Mouse (Mus musculus) left cerebral cortex, postnatal 36 days (tissue): ENCODE measurements around the gene Ago3. TPM values are rescaled to one million over a fixed set of nuclear protein-coding genes. Genes with fewer than 3 reads are reported as not detected.

ENCODE experiments used
- DNase-seq, 2 experiments: peaks; one replicate each; pipeline ENCODE4 v3.0.0; 2021 to 2022; ENCODE audit warnings: low spot score in 2 of 2, mixed read lengths in 1 of 2
- intact Hi-C: fragments of 180-260 bp; cut with DNase I; formaldehyde crosslinking; loops from one replicate; pipeline ENCODE4 v1.15.1; 2025
- total RNA-seq, 2 experiments: library from RNA; stranded (reverse); gene quantifications; 2 replicates each; pipeline ENCODE4 v1.2.3; 2021

The Ago3 gene
- total RNA-seq, 2 experiments from 2014 or later = 23.7 to 43.1 TPM

DNA sequence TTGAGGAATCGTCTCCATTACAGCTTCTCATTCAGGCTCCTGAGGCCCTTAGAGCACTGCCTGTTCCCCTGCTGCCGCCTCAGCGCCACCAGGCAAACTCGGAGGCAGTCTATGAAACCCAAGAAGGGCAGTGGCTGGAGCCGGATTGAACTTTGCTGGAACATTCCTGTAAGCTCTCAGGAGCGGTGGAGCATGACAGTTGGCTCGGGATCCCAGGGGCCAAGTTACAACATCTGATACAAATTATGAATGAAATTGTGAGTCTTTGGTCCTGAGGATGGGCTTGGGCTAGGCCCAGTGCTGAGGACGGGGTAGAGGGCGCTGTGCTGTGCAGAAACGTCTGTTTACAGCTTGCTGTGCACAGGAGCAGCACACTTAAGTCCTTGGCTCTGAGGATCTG is 115.0 kb downstream of the Ago3 start:
- DNase-seq = no peak
- intact Hi-C loops = loop anchor here (5.0 kb wide), 1 partner anchor 47 kb away; no protein-coding TSS in a partner anchor

DNA sequence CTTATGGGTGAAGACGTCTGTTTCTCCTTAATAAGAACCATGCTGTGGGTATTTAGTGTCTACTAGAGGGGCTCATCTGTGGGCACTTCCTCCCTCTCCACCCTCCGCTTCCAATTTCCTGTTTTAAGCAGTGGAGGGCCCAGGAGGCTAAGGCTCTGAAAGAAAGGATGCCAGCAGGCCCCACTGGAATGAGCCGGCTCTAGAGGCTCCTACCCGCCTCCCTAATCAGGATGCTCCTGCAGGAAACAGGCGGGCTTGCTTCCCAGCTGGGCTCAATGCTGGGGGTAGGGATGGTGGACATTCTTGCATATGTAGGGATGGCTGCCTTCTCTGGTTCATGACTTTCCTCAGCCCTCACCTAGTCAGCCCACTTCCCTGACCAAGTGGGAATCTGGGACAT is 116.2 kb downstream of the Ago3 start:
- intact Hi-C loops = loop anchor here (5.0 kb wide), 1 partner anchor 46 kb away; no protein-coding TSS in a partner anchor
- no peak for DNase-seq

DNA sequence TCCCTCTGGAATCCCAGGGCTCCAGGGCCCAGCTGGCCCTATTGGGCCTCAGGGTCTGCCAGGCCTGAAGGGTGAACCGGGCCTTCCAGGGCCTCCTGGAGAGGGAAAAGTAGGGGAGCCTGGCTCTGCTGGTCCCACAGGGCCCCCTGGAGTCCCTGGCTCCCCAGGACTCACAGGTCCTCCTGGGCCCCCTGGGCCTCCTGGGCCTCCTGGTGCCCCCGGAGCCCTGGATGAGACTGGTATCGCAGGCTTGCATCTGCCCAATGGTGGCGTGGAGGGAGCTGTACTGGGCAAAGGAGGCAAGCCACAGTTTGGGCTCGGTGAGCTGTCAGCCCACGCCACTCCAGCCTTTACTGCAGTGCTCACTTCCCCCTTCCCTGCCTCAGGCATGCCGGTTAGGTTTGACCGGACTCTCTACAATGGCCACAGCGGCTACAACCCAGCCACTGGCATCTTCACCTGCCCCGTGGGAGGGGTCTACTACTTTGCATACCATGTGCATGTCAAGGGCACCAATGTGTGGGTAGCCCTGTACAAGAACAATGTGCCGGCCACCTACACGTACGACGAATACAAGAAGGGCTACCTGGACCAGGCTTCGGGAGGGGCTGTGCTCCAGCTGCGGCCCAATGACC is 117.7 kb downstream of the Ago3 start:
- no peak for DNase-seq
- intact Hi-C loops = loop anchor here (5.0 kb wide), 1 partner anchor 44 kb away; no protein-coding TSS in a partner anchor

DNA sequence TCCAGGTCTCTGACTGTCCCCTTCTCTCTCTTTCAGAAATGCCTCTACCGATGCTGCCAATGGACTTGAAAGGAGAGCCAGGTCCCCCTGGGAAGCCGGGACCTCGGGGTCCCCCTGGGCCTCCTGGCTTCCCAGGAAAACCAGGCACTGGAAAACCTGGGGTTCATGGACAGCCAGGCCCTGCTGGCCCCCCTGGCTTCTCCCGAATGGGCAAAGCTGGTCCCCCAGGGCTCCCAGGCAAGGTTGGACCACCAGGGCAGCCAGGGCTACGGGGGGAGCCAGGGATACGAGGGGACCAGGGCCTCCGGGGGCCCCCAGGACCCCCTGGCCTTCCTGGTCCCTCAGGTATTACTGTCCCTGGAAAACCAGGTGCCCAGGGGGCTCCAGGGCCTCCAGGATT is 119.0 kb downstream of the Ago3 start:
- no peak for DNase-seq
- intact Hi-C loops = loop anchor here (5.0 kb wide), 1 partner anchor 43 kb away; no protein-coding TSS in a partner anchor

DNA sequence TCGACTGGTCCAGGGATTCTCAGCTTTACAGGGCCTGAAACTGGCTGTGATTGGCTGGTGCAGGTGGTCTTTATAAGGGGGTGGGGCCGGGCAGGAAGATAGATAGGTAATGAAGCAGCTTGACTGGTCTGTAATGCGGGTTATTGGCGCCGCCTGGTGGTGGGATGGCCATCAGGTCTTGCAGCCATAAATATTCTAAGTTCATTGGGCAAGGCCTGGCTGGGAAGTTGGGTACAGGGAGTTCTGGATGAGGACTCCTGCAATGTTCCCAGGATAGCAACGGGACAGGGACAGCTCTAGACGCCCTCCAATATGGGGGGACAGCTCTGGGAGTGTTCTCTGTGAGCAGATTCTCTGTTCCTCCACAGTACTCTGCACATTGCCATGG is 119.4 kb downstream of the Ago3 start:
- peak; percentile 72 to 83 for DNase-seq
- intact Hi-C loops = loop anchor here (5.0 kb wide), 2 partner anchors 43 to 83 kb away; no protein-coding TSS in a partner anchor

DNA sequence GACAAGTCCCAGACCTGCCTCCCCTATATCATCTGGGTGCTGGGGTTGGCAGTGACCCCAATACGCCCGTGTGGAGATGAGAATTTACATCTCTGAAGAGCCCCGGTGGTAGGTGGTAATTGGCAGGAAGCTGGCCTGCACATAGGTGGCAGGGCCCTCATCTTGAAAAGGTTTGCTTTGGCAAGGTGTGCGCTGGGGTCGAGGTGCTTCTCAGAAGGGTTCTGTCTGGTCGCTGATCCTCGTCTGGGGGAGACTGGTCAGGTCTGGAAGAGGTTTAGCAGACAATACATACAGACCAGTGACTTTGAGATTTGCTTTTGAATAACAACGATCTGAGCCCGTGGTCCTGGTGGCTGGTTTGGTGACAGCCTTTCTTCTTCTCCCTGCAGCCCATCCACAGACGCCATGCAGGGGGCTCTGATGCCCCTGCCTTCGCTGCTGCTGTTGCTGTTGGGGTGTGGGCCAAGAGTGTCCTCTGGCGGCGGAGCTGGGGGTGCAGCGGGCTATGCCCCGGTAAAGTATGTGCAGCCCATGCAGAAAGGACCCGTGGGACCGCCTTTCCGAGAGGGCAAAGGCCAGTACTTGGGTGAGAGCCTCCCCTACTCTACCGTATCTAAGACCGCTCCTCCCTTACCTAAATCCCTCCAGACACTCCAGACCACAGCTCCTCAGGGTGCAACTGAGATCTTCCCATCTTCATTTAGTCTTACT is 120.0 kb downstream of the Ago3 start:
- DNase-seq = no peak
- intact Hi-C loops = loop anchor here (5.0 kb wide), 1 partner anchor 82 kb away; no protein-coding TSS in a partner anchor

DNA sequence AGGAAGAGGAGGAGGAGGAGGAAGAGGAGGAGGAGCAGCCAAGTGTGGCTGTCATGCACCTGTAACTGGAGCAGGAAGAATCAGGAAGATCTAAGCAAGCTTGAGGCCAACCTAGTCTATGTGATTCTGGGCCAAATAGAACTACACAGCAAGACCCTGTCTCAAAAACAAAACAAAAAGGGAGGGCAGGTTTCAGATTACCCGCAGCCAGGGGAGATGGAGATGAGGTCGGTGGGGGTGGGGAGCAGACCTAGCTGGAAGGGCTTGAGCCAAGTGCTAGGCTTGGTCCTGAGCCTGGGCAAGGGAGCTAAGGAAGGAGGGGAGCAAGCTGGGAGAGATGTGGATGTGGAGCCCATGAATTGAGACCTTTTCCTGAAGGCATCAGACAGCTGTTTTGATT is 122.5 kb downstream of the Ago3 start:
- no peak for DNase-seq
- intact Hi-C loops = loop anchor here (5.0 kb wide), 1 partner anchor 80 kb away; no protein-coding TSS in a partner anchor

DNA sequence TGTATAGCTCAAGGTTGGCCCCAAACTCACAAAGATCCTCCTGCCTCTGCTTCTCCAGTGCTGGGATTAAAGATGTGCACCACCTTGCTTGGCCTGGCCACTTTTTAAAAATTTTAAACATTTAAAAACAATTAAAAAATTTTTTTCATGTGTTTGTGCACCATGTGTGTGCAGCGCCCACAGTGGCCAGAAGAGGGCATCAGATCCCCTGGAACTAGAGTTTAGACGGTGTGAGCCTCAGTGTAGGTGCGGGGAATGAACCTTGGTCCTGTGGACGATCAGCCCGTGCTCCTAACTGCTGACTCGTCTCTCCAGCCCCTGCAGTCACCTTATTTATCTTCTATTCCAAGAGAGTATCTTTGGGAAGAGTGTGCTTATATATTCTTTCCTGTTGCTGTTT is 123.3 kb downstream of the Ago3 start:
- intact Hi-C loops = loop anchor here (5.0 kb wide), 1 partner anchor 79 kb away; no protein-coding TSS in a partner anchor
- DNase-seq = no peak

DNA sequence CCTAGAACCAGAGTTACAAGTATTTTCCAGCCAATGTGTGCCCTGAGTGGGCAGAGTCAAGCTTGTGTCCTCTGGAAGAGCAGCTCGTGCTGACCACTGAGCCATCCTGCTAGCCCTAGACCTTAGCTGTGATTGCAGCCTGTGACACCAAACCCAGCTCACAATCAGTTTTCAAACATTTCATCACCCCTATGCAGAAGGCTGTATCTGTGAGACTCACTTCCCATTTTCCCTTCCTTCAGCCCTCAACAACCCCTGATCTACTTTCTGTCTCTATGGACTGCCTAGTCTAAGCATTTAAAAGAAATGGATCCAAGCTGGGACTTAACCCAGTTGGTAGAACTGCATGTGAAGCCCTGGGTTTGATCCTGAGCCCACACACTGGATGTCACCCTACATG is 123.9 kb downstream of the Ago3 start:
- intact Hi-C loops = loop anchor here (5.0 kb wide), 1 partner anchor 78 kb away; no protein-coding TSS in a partner anchor
- no peak for DNase-seq

DNA sequence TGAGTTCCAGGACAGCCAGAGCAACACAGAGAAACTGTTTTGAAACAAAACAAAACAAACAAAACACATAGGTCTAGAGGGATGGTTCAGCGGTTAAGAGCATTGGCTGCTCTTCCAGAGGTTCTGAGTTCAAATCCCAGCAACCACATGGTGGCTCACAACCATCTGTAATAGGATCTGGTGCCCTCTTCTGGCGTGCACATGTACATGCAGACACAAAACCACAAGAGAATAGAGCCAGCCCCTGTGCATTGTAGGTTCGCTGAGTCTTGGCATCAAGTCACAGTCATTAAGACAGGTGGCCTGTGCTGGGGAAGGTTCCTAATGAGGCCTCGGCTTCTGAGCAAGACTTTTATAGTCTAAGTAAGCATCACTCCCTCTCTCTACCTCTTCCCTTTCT is 125.5 kb downstream of the Ago3 start:
- no peak for DNase-seq
- intact Hi-C loops = no loop called here

DNA sequence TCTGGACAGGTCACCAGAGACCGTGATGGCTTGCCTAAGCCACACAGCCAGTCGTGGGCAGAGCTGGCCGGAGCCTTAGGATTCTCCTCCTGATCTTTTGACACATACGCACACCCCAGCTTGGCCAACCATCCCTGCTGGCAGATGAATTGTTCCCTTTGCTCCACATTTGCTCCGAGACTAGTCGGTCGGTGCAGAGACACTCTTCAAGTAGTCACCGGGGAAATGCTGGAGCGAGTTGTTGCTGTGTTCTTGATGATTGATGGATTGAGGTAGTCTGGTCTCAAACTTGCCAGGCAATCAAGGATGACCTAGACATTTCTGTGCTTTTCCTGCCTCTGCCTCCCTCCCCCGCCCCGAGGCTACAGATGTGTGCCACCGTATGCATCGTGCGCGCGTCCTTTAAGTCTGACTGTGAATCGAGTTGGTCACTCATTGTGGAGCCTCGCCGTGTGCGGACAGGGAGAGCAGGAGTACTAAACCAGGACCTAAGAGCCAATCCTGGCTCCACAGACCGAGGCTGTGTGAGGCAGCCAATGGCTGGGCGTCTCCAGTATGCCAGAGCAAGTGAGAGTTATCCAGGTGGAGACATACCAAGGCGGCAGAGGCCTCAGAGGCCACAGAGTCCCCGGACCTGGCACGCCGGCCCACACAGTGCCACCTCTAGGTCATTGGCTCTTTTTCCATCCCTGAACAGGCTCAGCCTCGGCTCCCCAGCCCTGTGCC is 127.6 kb downstream of the Ago3 start:
- DNase-seq = no peak
- intact Hi-C loops = no loop called here

DNA sequence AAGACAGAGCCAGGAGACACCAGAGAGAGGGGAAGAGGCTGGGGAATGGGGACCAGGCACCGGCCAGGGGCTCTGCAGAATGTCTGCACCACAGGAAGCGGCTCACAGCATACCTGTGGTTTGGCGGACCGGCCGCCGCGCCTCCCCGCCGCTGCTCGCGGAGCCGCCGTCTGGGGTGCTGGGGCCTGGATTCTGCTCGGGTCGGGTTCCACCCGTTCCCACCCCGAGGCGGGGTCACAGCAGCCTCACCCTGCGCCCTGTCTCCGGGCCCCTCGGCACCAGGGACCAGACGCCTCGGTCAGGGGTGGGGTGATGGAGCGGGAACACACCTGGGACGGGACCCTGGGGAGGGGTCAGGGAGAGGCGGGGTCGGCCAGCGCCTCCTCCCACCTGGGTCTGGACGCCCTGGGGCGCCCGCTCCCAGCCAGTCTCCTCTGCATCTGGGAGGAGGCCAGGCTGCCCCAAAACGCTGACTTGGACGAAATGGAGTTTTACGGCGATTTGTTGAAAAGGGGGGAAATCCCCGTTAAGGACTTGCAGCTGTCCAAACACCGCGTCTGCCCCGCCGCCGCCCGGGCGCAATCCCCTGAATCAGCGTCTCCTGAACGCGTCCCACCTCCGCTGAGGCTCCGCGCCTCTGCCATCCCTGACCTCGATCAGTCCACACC is 128.3 kb downstream of the Ago3 start:
- intact Hi-C loops = no loop called here
- no peak for DNase-seq

DNA sequence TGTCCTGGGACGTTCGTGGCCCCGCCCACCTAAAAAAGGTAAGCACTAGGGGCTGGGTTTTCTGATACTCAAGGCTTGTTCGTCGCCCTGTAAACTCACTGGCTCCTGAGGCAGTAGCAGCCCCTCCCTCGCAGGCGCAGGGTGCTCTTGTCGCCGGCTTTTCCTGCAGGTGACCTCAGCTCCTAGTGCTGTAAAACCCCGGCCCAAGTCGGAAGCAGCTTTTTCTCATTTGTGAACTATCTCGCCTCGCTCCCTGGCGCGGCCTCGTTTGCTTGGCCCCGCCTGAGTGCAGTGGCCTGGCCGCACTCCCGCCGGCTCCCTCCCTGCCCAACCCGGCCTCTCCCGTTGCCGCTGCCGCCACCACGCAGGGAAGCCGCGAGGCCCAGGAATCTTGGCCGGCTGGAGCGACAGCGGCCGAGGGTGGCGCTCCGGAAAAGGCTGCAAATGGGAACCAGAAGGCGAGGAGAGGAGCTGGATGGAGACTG is 132.7 kb downstream of the Ago3 start:
- intact Hi-C loops = no loop called here

DNA sequence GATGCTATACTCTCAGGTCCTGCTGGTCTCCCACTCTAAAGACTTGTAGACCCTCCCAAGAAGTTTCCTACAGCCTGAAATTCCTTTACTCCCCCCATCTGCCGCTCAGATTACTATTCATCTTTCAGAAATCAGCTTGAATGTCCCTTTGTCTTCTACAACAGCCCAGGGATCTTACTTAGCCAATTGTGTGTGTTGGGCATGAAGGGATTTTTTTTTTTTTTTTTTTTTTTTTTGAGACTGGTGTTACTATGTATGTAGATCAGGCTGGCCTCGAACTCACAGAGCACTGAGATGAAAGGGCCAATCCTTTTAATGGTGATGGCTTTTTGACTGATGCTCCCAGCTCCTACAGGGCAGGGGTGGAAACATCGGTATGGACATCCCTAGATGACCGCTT is 133.4 kb downstream of the Ago3 start:
- intact Hi-C loops = no loop called here
- DNase-seq = no peak

More for the DNA sequence above, 132.7 kb downstream of the Ago3 start:
- peak; percentile 38 to 59 for DNase-seq

DNA sequence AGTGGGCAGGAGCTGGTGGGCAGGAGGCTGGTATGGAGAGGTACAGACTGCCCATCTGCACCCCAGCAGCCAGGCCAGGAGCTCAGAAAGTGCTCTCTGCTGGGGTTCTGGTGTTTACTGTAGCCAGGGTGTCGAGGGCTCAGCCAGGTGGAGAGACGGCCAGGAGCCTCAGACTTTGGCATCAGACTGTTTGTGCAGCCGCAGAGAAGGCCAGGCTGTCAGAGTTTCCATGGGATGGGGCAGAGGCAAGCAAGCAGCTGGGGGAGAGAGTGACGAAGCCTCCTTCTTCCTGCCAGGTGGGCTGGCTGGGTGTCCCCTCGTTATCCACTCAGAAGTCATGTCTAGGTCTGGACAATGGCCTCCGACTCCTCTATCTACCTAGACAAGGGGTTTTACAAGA is 134.2 kb downstream of the Ago3 start:
- DNase-seq = no peak
- intact Hi-C loops = no loop called here

DNA sequence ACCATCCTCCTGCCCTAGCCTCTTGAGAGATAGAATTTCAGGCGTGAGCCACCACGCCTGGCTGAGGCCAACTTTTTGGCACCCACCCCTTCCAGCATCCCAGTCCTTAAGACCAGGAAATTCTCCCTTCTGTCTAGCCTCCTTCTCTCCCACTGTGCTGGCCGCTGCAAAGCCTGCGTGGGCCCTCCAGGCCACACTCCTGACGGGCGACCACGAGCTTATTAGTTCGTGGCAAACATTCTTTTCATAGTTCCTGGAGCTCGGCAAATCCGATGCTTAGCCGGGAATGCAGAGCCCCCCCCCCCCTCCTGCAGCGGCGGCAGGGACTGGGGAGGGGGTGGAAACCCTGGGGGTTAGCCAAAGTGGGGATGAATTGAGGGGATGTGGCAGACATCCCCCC is 138.2 kb downstream of the Ago3 start:
- no peak for DNase-seq
- intact Hi-C loops = no loop called here

DNA sequence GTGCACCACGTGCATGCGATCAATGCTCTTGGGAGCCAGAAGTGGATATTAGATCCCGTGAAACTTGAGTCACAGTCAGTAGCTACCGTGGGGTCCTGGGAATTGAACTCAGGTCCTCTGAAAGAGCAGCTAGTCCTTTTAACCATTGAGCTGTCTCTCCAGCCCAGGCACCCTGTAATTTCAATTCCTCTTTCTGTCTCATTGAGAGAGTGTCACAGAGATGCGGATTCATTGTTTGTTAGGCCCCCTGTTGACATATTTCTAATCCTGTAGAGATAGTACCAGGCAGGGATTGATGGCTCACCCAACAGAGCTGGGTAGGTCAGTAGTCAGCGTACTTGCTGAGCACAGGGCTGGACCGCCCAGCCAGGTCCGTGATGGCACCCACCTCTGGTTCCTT is 139.0 kb downstream of the Ago3 start:
- intact Hi-C loops = no loop called here

DNA sequence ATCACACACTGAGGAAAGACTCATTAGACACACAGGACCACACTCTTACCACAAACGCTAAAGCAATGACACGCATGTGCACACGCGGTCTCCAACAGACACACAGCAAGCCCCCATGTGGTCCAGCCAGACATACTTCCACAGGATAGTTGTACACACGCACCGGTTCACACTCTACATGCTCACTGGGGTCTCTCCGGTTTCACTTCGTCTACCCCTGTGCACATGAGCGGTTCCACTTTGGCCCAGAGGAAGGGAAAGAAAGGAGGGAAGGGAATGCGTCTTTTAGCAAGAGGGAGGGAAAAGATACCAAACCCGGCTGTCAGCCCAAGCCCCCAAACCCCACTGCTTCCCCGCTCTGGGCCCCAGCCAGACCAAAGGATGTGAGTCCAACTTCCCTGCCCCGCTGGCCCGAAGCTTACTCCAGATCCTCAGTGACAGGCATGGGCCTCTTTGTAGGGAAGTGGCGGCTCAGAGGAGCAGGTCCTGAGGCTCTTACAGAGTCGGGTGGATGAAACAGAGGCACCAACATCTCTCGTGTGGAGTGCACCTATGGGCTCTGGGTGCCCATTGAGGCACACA is 141.2 kb downstream of the Ago3 start:
- intact Hi-C loops = no loop called here
- no peak for DNase-seq

More for the DNA sequence above, 139.0 kb downstream of the Ago3 start:
- no peak for DNase-seq

DNA sequence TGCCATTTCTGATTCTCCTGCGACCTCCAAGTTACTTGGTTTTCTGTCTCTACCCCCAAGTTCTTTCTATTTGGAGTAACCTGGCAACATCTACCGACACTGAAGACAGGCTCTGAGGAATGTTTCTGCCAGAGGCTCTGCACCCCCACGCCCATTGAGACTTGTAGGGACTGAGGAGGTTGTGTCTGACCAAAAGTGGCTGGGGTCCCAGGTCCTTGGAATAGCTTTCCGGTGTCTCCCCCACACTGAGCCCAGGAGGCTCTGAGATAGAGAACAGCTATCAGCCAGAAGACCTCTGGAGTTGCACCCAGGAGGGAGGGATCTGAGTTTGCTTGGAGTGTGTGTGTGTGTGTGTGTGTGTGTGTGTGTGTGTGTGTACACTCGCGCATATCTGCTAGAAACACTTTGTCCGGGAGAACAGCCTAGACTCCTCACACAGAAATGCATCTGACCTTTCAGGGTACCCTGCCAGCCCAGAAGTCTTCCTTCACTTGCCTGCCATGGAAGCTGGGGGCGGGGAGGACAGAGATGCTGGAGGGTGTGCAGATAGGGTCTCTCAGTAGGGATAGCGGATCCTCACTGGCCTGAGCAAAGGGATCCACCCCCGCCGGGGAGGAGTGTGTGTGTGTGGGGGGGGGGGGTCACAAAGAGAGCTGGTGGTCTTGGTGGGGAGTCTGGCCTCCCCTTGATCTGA is 141.9 kb downstream of the Ago3 start:
- no peak for DNase-seq
- intact Hi-C loops = no loop called here
